Mouse (Mus musculus): ENCODE measurements around the gene Gm49322. TPM values are rescaled to one million over a fixed set of nuclear protein-coding genes. Genes with fewer than 3 reads are reported as not detected.

Gm49322 gene
- total RNA-seq, 1 experiment from 2014 or later, result 0.60 TPM

GRCm38 (mm10) chr10:80604001-80604509 is 1.8 kb upstream of the Gm49322 start:
- no peak for ATAC-seq (replicated peaks in 1 of 2; ENCODE audit: insufficient read depth in 1 of 2, low FRiP score in 2 of 2, low TSS enrichment in 1 of 2, low read depth in 1 of 2, poor library complexity in 2 of 2, severe bottlenecking in 2 of 2)

DNA sequence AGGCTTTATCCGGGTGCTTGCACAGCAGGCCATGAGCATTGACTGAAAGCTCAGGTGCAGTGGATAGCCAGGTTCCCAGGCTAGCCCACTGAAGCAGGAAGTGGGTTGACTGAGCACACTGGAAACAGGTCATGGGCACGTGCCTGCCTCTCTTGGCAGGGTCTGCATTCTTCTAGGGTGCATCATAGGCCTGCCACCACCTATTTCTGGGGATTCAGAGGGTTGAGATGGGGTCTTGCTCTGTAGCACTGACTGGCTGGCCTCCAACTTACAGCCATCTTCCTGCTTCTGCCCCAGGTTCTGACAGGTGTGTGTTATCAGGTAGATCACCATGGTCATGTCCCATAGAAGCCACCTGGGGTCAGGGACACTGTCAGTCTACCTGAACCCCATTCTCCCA is 833 bp upstream of the Gm49322 start:
- no peak for ATAC-seq (replicated peaks in 1 of 2; ENCODE audit: insufficient read depth in 1 of 2, low FRiP score in 2 of 2, low TSS enrichment in 1 of 2, low read depth in 1 of 2, poor library complexity in 2 of 2, severe bottlenecking in 2 of 2)

DNA sequence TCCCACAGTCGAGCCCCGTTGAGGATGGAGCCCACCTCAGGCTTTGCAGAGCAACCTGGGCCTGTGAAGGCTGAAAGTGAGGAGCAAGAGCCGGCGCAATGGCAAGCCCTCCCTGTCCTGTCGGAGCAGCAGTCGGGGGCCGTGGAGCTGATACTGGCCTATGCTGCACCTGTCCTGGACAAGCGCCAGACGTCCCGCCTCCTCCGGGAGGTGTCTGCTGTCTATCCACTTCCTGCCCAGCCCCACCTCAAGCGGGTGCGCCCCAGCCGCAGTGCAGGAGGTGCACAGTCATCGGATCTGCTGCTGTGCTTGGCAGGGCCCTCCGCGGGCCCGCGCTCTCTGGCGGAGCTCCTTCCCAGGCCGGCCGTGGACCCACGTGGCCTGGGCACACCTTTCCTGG is 485 bp downstream of the Gm49322 start:
- no peak for ATAC-seq (replicated peaks in 1 of 2; ENCODE audit: insufficient read depth in 1 of 2, low FRiP score in 2 of 2, low TSS enrichment in 1 of 2, low read depth in 1 of 2, poor library complexity in 2 of 2, severe bottlenecking in 2 of 2)

DNA sequence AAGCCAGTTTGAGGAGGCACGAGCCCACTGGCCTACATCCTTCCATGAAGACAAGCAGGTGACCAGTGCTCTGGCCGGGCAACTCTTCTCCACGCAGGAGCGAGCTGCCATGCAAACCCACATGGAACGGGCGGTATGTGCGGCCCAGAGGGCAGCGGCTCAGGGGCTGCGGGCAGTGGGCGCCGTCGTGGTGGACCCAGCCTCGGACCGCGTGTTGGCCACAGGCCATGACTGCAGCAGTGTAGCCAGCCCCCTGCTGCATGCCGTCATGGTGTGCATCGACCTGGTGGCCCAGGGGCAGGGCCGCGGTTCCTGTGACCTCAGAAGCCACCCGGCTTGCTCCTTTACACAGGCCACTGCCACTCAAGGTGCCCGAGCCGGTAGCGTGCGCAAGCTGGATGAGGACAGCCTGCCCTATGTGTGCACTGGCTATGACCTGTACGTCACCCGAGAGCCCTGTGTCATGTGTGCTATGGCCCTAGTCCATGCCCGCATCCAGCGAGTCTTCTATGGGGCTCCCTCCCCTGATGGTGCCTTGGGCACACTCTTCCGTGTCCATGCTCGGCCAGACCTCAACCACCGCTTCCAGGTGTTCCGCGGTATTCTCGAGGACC is 1.0 kb downstream of the Gm49322 start:
- no peak for ATAC-seq (replicated peaks in 1 of 2; ENCODE audit: insufficient read depth in 1 of 2, low FRiP score in 2 of 2, low TSS enrichment in 1 of 2, low read depth in 1 of 2, poor library complexity in 2 of 2, severe bottlenecking in 2 of 2)

GRCm38 (mm10) chr10:80608435-80608834 is 2.6 kb downstream of the Gm49322 start:
- no peak for ATAC-seq (replicated peaks in 1 of 2; ENCODE audit: insufficient read depth in 1 of 2, low FRiP score in 2 of 2, low TSS enrichment in 1 of 2, low read depth in 1 of 2, poor library complexity in 2 of 2, severe bottlenecking in 2 of 2)

GRCm38 (mm10) chr10:80609269-80609924 is 3.6 kb downstream of the Gm49322 start:
- no peak for ATAC-seq (replicated peaks in 1 of 2; ENCODE audit: insufficient read depth in 1 of 2, low FRiP score in 2 of 2, low TSS enrichment in 1 of 2, low read depth in 1 of 2, poor library complexity in 2 of 2, severe bottlenecking in 2 of 2)

DNA sequence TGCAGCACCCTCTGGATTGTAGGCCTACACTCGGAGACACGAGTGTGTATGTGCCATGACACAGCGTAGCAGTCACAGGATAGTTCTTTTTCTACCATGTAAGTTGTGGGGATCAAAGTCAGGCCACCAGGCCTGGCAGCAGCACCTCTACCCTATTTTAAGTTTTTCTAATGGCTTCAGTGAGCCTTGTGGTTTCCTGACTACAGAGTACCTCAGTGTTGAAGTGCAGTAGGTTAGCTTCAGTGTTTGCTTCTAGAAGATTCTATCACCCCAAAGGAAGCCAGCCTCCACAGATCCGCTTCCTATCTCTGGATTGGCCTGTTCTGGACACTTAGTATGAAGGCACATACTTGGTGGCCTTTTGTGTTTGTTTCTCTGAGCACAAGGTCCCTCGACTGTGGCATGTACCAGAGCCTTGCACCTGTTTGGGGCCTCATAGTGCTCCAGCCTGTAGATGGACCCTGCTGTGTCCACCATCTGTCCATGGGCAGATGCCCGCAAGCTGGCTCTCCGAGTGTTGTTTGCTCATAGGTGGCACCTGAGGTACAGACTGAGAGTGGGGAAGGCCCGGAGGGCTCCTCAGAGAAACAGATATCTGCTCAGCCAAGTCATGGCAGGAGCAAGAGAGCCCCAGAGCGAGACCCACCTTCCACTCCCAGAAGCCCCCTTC is 4.4 kb downstream of the Gm49322 start:
- peak in 1 of 2 experiments; percentile 12; a peak in 1 of 4 replicates for ATAC-seq (replicated peaks in 1 of 2; ENCODE audit: insufficient read depth in 1 of 2, low FRiP score in 2 of 2, low TSS enrichment in 1 of 2, low read depth in 1 of 2, poor library complexity in 2 of 2, severe bottlenecking in 2 of 2)

GRCm38 (mm10) chr10:80611024-80611423 is 5.2 kb downstream of the Gm49322 start:
- ATAC-seq (replicated peaks in 1 of 2; ENCODE audit: insufficient read depth in 1 of 2, low FRiP score in 2 of 2, low TSS enrichment in 1 of 2, low read depth in 1 of 2, poor library complexity in 2 of 2, severe bottlenecking in 2 of 2), result peak; percentile 57 to 65

GRCm38 (mm10) chr10:80611905-80612304 is 6.1 kb downstream of the Gm49322 start:
- no peak for ATAC-seq (replicated peaks in 1 of 2; ENCODE audit: insufficient read depth in 1 of 2, low FRiP score in 2 of 2, low TSS enrichment in 1 of 2, low read depth in 1 of 2, poor library complexity in 2 of 2, severe bottlenecking in 2 of 2)

- no peak for ATAC-seq (replicated peaks in 1 of 2; ENCODE audit: insufficient read depth in 1 of 2, low FRiP score in 2 of 2, low TSS enrichment in 1 of 2, low read depth in 1 of 2, poor library complexity in 2 of 2, severe bottlenecking in 2 of 2)
Observed at GRCm38 (mm10) chr10:80613821-80614220, 8.0 kb downstream of the Gm49322 start.

GRCm38 (mm10) chr10:80614351-80614750 is 8.5 kb downstream of the Gm49322 start:
- ATAC-seq (replicated peaks in 1 of 2; ENCODE audit: insufficient read depth in 1 of 2, low FRiP score in 2 of 2, low TSS enrichment in 1 of 2, low read depth in 1 of 2, poor library complexity in 2 of 2, severe bottlenecking in 2 of 2), result no peak

DNA sequence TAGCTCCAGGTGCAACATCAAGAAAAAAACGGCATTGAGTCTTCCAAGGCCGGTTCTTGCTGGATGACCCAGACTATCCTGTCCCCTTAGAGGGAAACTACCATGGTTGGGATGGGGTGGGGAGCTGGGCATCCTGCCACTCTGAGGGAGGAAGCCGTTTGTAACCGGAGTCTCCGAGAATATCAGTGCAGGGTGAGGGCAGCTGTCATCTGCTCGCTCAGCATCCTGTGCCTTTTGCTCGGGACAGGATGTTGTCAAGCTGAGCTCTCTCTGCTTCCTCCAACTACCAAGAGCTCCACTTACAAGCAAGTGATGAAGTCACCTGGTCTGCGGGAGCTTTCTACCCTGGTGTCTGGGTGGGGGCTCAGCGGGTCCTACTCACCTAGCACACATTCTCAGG is 12.4 kb downstream of the Gm49322 start:
- peak in 1 of 2 experiments; percentile 11; a peak in 1 of 4 replicates for ATAC-seq (replicated peaks in 1 of 2; ENCODE audit: insufficient read depth in 1 of 2, low FRiP score in 2 of 2, low TSS enrichment in 1 of 2, low read depth in 1 of 2, poor library complexity in 2 of 2, severe bottlenecking in 2 of 2)

DNA sequence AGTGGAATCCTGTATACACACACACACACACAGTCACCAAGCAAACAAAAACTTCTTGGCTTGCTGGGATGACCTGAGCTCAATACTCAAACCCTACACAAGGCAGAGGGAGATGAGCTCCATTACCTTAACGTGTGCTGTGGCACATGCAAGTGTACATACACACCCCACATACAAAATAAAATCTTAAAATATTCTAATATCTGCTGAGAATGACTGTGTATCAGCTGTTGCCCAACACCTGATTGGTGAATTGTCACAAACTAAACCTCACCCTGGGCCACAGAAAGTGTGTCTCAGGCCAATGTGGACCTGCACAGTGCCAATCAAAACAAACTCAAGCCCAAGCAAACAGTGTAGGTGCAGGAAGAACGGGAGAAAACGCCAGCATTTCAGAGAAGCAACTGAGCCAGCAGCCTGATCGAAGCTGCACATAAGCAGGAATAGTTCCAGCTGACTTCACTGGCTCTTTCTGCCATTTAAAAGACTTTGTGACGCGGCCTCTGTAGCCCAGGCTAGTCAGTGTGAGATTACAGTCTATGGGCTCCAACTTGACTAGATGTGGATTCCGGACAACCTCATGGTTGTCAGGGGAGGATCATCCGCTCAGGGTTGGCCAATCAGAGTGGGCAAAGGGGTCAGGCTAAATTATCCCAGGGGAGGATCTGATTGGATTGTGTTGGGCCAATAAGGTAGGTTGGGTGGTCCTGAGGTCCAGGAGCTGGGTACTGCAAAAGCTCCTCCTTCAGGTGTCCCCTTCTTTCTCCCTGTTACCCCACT is 13.8 kb downstream of the Gm49322 start:
- no peak for ATAC-seq (replicated peaks in 1 of 2; ENCODE audit: insufficient read depth in 1 of 2, low FRiP score in 2 of 2, low TSS enrichment in 1 of 2, low read depth in 1 of 2, poor library complexity in 2 of 2, severe bottlenecking in 2 of 2)

GRCm38 (mm10) chr10:80620365-80620764 is 14.5 kb downstream of the Gm49322 start:
- ATAC-seq (replicated peaks in 1 of 2; ENCODE audit: insufficient read depth in 1 of 2, low FRiP score in 2 of 2, low TSS enrichment in 1 of 2, low read depth in 1 of 2, poor library complexity in 2 of 2, severe bottlenecking in 2 of 2), result no peak

DNA sequence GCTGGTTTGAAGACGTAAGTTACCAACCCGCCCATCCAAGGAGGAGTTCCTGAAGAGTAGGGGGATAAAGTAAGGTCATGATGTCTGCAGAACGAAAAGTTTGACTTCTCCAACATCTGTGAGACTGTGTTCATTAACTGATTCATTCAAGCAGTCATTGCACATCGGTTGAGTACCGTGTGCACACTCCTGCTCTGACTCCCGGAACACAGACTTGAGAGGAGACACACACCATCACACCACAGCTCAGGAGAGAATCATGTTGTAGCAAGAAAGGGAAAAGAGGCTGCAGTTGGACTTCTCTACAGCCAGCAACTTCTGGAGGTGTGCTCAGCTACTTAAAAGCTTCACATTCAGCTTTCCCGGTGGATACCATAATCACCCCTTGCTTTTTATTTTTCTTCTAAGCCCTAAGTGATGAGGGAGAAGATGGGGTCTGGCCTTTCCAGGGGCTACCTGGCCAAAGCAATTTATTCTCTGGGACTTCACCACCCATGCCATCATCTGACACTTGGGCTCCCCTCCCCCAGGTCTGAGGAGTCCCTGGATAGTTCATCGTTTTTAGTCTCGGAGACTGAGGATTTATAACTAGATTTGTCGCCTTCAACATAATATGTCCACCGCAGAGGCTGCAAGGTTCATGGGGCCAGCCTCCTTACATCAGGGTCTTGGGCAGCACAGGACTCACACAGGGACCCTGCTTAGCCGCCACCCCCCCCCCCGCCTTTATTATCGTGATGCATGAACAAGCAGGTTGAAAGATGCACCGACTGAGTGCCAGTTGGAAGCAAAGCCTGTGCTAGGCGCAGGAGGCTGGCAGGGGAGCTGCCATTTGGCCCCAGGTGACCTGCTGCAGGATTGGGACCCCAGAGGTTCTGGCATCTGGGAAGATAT is 15.2 kb downstream of the Gm49322 start:
- ATAC-seq (replicated peaks in 1 of 2; ENCODE audit: insufficient read depth in 1 of 2, low FRiP score in 2 of 2, low TSS enrichment in 1 of 2, low read depth in 1 of 2, poor library complexity in 2 of 2, severe bottlenecking in 2 of 2), result no peak

GRCm38 (mm10) chr10:80621690-80621939 is 15.8 kb downstream of the Gm49322 start:
- ATAC-seq (replicated peaks in 1 of 2; ENCODE audit: insufficient read depth in 1 of 2, low FRiP score in 2 of 2, low TSS enrichment in 1 of 2, low read depth in 1 of 2, poor library complexity in 2 of 2, severe bottlenecking in 2 of 2), result no peak

Data from hematopoietic stem cell, adult 5-6 weeks (primary cell).